Mouse (Mus musculus) thymus, postnatal 36 days (tissue): ENCODE results near the gene Trim3.
A peak's percentile ranks its signal among the peaks of the same experiment; 100 is the strongest.

Experiments
- DNase-seq, 2 experiments: peaks; one replicate each; pipeline ENCODE4 v3.0.0; 2022; ENCODE audit warnings: mixed read lengths in 2 of 2

Trim3 gene

GRCm38 (mm10) chr7:105555571-105555970 is 77.8 kb downstream of the Trim3 start:
- peak in 1 of 2 experiments; percentile 8 for DNase-seq
